Mouse (Mus musculus) c-Kit-positive CD71-negative TER-119-negative erythroid progenitor cells, embryonic 14.5 days (primary cell): Measurements from ENCODE around the gene Baz1b.

Source experiments
- DNase-seq: peaks from one replicate; pipeline ENCODE4 v3.0.0-alpha.2; 2013; ENCODE audit warnings: low read depth

Gene Baz1b

GRCm38 (mm10) chr5:135236571-135236970 is 49.5 kb downstream of the Baz1b start:
- peak; percentile 46 for DNase-seq

GRCm38 (mm10) chr5:135238832-135239231 is 51.8 kb downstream of the Baz1b start:
- DNase-seq = no peak

- no peak for DNase-seq
Measured at GRCm38 (mm10) chr5:135241474-135241873, 54.4 kb downstream of the Baz1b start.

GRCm38 (mm10) chr5:135242136-135242535 is 55.1 kb downstream of the Baz1b start:
- no peak for DNase-seq

- DNase-seq = no peak
Measured at GRCm38 (mm10) chr5:135242608-135243007, 55.5 kb downstream of the Baz1b start.

GRCm38 (mm10) chr5:135243166-135243565 is 56.1 kb downstream of the Baz1b start:
- DNase-seq = no peak

GRCm38 (mm10) chr5:135246531-135246930 is 59.5 kb downstream of the Baz1b start:
- DNase-seq = no peak

GRCm38 (mm10) chr5:135247337-135247736 is 60.3 kb downstream of the Baz1b start:
- DNase-seq = no peak

GRCm38 (mm10) chr5:135248956-135249676 is 62.1 kb downstream of the Baz1b start:
- no peak for DNase-seq

GRCm38 (mm10) chr5:135250186-135251078 is 63.4 kb downstream of the Baz1b start:
- DNase-seq = peak; percentile 14

GRCm38 (mm10) chr5:135251079-135251454 is 64.0 kb downstream of the Baz1b start, which contains the start of gene Fzd9:
Fzd9 (minus strand) TSS chr5:135251230.
- DNase-seq = peak; percentile 56

- no peak for DNase-seq
Measured at GRCm38 (mm10) chr5:135253741-135254401, 66.8 kb downstream of the Baz1b start.

- DNase-seq = no peak
Measured at GRCm38 (mm10) chr5:135256166-135256565, 69.1 kb downstream of the Baz1b start.

GRCm38 (mm10) chr5:135257559-135257958 is 70.5 kb downstream of the Baz1b start:
- no peak for DNase-seq

GRCm38 (mm10) chr5:135258280-135259150 is 71.5 kb downstream of the Baz1b start:
- DNase-seq = no peak

- peak; percentile 29 for DNase-seq
Measured at GRCm38 (mm10) chr5:135263866-135264503, 76.9 kb downstream of the Baz1b start.

- peak; percentile 65 for DNase-seq
Measured at GRCm38 (mm10) chr5:135264548-135264947, 77.5 kb downstream of the Baz1b start.

- DNase-seq = no peak
Measured at GRCm38 (mm10) chr5:135269451-135269850, 82.4 kb downstream of the Baz1b start.

GRCm38 (mm10) chr5:135270361-135270760 is 83.3 kb downstream of the Baz1b start:
- DNase-seq = no peak

- no peak for DNase-seq
Measured at GRCm38 (mm10) chr5:135271563-135272165, 84.6 kb downstream of the Baz1b start.
